Mouse (Mus musculus): ENCODE data around the gene Hbb-bs. TPM values are rescaled to one million over a fixed set of nuclear protein-coding genes. Genes with fewer than 3 reads are reported as not detected.

Hbb-bs gene
- polyA plus RNA-seq, 1 experiment from 2014 or later, result 651 TPM

Other genes with a start within 250 kb of the Hbb-bs start
- gene Olfr618, start 238.0 kb downstream of the Hbb-bs start, polyA plus RNA-seq (2016; fragmentation: Nextera tagmentation; extraction: Ambion mirVana), result not detected in 2 replicates
- not detected in 2 replicates for gene Olfr619, start 227.5 kb downstream of the Hbb-bs start, polyA plus RNA-seq (2016; fragmentation: Nextera tagmentation; extraction: Ambion mirVana)
- not detected in 2 replicates for gene Olfr620, start 215.6 kb downstream of the Hbb-bs start, polyA plus RNA-seq (2016; fragmentation: Nextera tagmentation; extraction: Ambion mirVana)
- gene Olfr622, start 185.4 kb downstream of the Hbb-bs start, polyA plus RNA-seq (2016; fragmentation: Nextera tagmentation; extraction: Ambion mirVana), result not detected in 2 replicates
- not detected in 2 replicates for gene Olfr623, start 164.4 kb downstream of the Hbb-bs start, polyA plus RNA-seq (2016; fragmentation: Nextera tagmentation; extraction: Ambion mirVana)
- 0.06 and 0.11 TPM in 2 replicates for gene Olfr624, start 156.9 kb downstream of the Hbb-bs start, polyA plus RNA-seq (2016; fragmentation: Nextera tagmentation; extraction: Ambion mirVana)
- not detected in 2 replicates for gene Olfr625-ps1, start 145.4 kb downstream of the Hbb-bs start, polyA plus RNA-seq (2016; fragmentation: Nextera tagmentation; extraction: Ambion mirVana)
- not detected in 2 replicates for gene Olfr243, start 113.4 kb downstream of the Hbb-bs start, polyA plus RNA-seq (2016; fragmentation: Nextera tagmentation; extraction: Ambion mirVana)
- not detected in 2 replicates for gene Olfr628, start 97.7 kb downstream of the Hbb-bs start, polyA plus RNA-seq (2016; fragmentation: Nextera tagmentation; extraction: Ambion mirVana)
- gene Olfr629, start 83.2 kb downstream of the Hbb-bs start, polyA plus RNA-seq (2016; fragmentation: Nextera tagmentation; extraction: Ambion mirVana), result not detected in 2 replicates
- not detected in 2 replicates for gene Olfr630, start 70.8 kb downstream of the Hbb-bs start, polyA plus RNA-seq (2016; fragmentation: Nextera tagmentation; extraction: Ambion mirVana)
- not detected in 2 replicates for gene Olfr69, start 56.5 kb downstream of the Hbb-bs start, polyA plus RNA-seq (2016; fragmentation: Nextera tagmentation; extraction: Ambion mirVana)
- not detected in 2 replicates for gene Olfr68, start 48.4 kb downstream of the Hbb-bs start, polyA plus RNA-seq (2016; fragmentation: Nextera tagmentation; extraction: Ambion mirVana)
- not detected in 2 replicates for gene Olfr67, start 36.3 kb downstream of the Hbb-bs start, polyA plus RNA-seq (2016; fragmentation: Nextera tagmentation; extraction: Ambion mirVana)
- gene Hbb-bt, start 14.1 kb downstream of the Hbb-bs start, polyA plus RNA-seq (2016; fragmentation: Nextera tagmentation; extraction: Ambion mirVana), result 836 and 850 TPM in 2 replicates
- gene Hbb-bh2, start 12.4 kb upstream of the Hbb-bs start, polyA plus RNA-seq (2016; fragmentation: Nextera tagmentation; extraction: Ambion mirVana), result not detected in 2 replicates
- gene Hbb-bh1, start 15.1 kb upstream of the Hbb-bs start, polyA plus RNA-seq (2016; fragmentation: Nextera tagmentation; extraction: Ambion mirVana), result 615 and 622 TPM in 2 replicates
- gene Hbb-y, start 25.1 kb upstream of the Hbb-bs start, polyA plus RNA-seq (2016; fragmentation: Nextera tagmentation; extraction: Ambion mirVana), result 8,935 and 9,118 TPM in 2 replicates
- gene Olfr66, start 58.2 kb upstream of the Hbb-bs start, polyA plus RNA-seq (2016; fragmentation: Nextera tagmentation; extraction: Ambion mirVana), result not detected in 2 replicates
- not detected in 2 replicates for gene Olfr64, start 66.4 kb upstream of the Hbb-bs start, polyA plus RNA-seq (2016; fragmentation: Nextera tagmentation; extraction: Ambion mirVana)
- not detected in 2 replicates for gene Olfr65, start 75.4 kb upstream of the Hbb-bs start, polyA plus RNA-seq (2016; fragmentation: Nextera tagmentation; extraction: Ambion mirVana)
- gene Olfr631, start 100.7 kb upstream of the Hbb-bs start, polyA plus RNA-seq (2016; fragmentation: Nextera tagmentation; extraction: Ambion mirVana), result not detected in 2 replicates
- gene Olfr632, start 106.3 kb upstream of the Hbb-bs start, polyA plus RNA-seq (2016; fragmentation: Nextera tagmentation; extraction: Ambion mirVana), result not detected in 2 replicates
- not detected in 2 replicates for gene Olfr633, start 116.3 kb upstream of the Hbb-bs start, polyA plus RNA-seq (2016; fragmentation: Nextera tagmentation; extraction: Ambion mirVana)
- not detected in 2 replicates for gene Olfr635, start 143.1 kb upstream of the Hbb-bs start, polyA plus RNA-seq (2016; fragmentation: Nextera tagmentation; extraction: Ambion mirVana)
- not detected in 2 replicates for gene Olfr638, start 170.7 kb upstream of the Hbb-bs start, polyA plus RNA-seq (2016; fragmentation: Nextera tagmentation; extraction: Ambion mirVana)
- gene Olfr639, start 189.2 kb upstream of the Hbb-bs start, polyA plus RNA-seq (2016; fragmentation: Nextera tagmentation; extraction: Ambion mirVana), result not detected in 2 replicates
- not detected in 2 replicates for gene Olfr640, start 197.5 kb upstream of the Hbb-bs start, polyA plus RNA-seq (2016; fragmentation: Nextera tagmentation; extraction: Ambion mirVana)
- gene Olfr641, start 207.3 kb upstream of the Hbb-bs start, polyA plus RNA-seq (2016; fragmentation: Nextera tagmentation; extraction: Ambion mirVana), result not detected in 2 replicates
- not detected in 2 replicates for gene Olfr642, start 224.6 kb upstream of the Hbb-bs start, polyA plus RNA-seq (2016; fragmentation: Nextera tagmentation; extraction: Ambion mirVana)
- gene 4930516K23Rik, start 233.3 kb upstream of the Hbb-bs start, polyA plus RNA-seq (2016; fragmentation: Nextera tagmentation; extraction: Ambion mirVana), result not detected in 2 replicates
- not detected in 2 replicates for gene Olfr644, start 243.8 kb upstream of the Hbb-bs start, polyA plus RNA-seq (2016; fragmentation: Nextera tagmentation; extraction: Ambion mirVana)

All from limb, embryonic 12.5 days (tissue).